Mouse (Mus musculus) intestine, embryonic 15.5 days (tissue): Measurements from ENCODE around the gene Rnf17. TPM values are rescaled to one million over a fixed set of nuclear protein-coding genes. Genes with fewer than 3 reads are reported as not detected.

Experiments used
- ATAC-seq: fragments of 200-750 bp; cut with Nextera tagmentation; 2 replicates; pipeline ENCODE4 v1.8.0; 2017; ENCODE audit warnings: moderate TSS enrichment, moderate library complexity
- H3K27ac ChIP-seq: fragments of 300-500 bp; sonication (generic); 2 replicates; pipeline ENCODE4 v1.5.1; 2015; ENCODE audit warnings: mild to moderate bottlenecking, inconsistent platforms
- H3K27me3 ChIP-seq: fragments of 300-500 bp; sonication (generic); replicated peaks from 2 replicates; pipeline ENCODE4 v1.6.1; 2015; ENCODE audit warnings: inconsistent platforms
- H3K36me3 ChIP-seq: fragments of 300-500 bp; sonication (generic); 2 replicates; pipeline ENCODE4 v1.6.1; 2015; ENCODE audit warnings: inconsistent platforms
- H3K4me1 ChIP-seq: fragments of 300-500 bp; sonication (generic); replicated peaks from 2 replicates; pipeline ENCODE4 v1.6.1; 2015; ENCODE audit warnings: inconsistent platforms
- H3K4me2 ChIP-seq: fragments of 300-500 bp; sonication (generic); replicated peaks from 2 replicates; pipeline ENCODE4 v1.6.1; 2015; ENCODE audit warnings: mild to moderate bottlenecking, inconsistent platforms
- H3K4me3 ChIP-seq: fragments of 300-500 bp; sonication (generic); replicated peaks from 2 replicates; pipeline ENCODE4 v1.5.1; 2015; ENCODE audit warnings: inconsistent platforms
- H3K9ac ChIP-seq: fragments of 300-500 bp; sonication (generic); 2 replicates; pipeline ENCODE4 v1.6.1; 2015; ENCODE audit warnings: inconsistent platforms
- H3K9me3 ChIP-seq: fragments of 300-500 bp; sonication (generic); 2 replicates; pipeline ENCODE4 v1.6.1; 2016; ENCODE audit warnings: inconsistent platforms
- WGBS: fragments of 180-500 bp; shearing (Covaris S2); methylation state at CpG from one replicate; pipeline ENCODE4 v1.1.7; 2015; 5-methylcytosine and 5-hydroxymethylcytosine counted together
- polyA plus RNA-seq: library from polyadenylated mRNA; unstranded; fragments of >200 nt; fragmentation: Nextera tagmentation; extraction: Ambion mirVana; gene quantifications from 2 replicates; pipeline ENCODE4 v1.2.1, GENCODE M21; 2015

The Rnf17 gene
- polyA plus RNA-seq, 1 experiment from 2014 or later = 1.7 TPM

DNA sequence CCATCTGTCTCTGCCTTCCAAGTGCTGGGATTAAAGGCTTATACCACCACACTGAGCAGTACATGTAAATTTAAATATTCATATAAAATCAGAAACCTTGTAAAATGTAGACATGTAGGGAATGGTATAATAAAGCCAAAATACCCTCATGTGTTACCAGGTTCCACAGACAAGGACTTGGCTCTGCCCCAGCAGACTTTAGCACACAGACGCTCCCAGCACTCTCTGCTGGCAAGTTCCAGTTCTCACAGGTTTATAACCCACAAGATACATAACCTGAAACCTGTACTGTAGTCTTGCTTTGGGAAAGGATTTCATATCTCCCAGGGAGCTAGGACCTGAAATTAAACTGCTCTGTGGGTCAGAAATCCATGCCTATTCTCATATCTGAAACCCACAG, 142.6 kb downstream of the Rnf17 start:
- Histone ChIP-seq H3K4me3 (no peak overlapping the region), H3K9me3 (no peaks in the 10 kb centered on the region), H3K27me3 (no peaks in the 10 kb centered on the region), H3K4me2 (no peak overlapping the region), H3K36me3 (no peaks in the 10 kb centered on the region), H3K4me1 (no peaks in the 10 kb centered on the region), H3K9ac (no peak overlapping the region), H3K27ac (no peak overlapping the region)
- no peak for ATAC-seq
- 81% methylated on average over 1 of the region's 1 CpGs for WGBS

DNA sequence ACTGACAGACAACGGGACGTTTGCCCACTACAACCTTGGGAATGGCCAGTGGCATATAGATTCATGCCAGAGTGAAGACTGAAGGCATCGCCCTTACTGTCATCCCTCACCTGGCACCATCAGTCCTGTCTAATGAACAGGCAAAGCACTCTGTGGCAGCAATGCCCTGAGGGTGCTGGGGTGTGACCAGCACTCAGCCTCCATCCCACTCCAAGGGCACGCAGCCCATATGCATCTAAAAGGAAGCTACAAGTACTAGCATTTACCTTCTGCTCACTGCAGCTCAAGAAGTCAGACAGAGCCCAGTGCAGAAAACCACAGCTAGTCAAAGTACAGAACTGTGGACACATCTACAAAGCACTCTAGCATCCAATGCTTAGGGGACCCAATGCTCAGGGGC, 143.1 kb downstream of the Rnf17 start:
- no peaks in the 10 kb centered on the region for H3K27me3 ChIP-seq
- no peak overlapping the region for H3K27ac ChIP-seq
- no peak overlapping the region for H3K4me2 ChIP-seq
- H3K9ac ChIP-seq = no peak overlapping the region
- whole genome bisulfite sequencing = 93% methylated on average over 4 of the region's 4 CpGs
- no peak for ATAC-seq
- H3K4me1 ChIP-seq = no peaks in the 10 kb centered on the region
- H3K9me3 ChIP-seq = no peaks in the 10 kb centered on the region
- no peak overlapping the region for H3K4me3 ChIP-seq
- H3K36me3 ChIP-seq = no peaks in the 10 kb centered on the region

DNA sequence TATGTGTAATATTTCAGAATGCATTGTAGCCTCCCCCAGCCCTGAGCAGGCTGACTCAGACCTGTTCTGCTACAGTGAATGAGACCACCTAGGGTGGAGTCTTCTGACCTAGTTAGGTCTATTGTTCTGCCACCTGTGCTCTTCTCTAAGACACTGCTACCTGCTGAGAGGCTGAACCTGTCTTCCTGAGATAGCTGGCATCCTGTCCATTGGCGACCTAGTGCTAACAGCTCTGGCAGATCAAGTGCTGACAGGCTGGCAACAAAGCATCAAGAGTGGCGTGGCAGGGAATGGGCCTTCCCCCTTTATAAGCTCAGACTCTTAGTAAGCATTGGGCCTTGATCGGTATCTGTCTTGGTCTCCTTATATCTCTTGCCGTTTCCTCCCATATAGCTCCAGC, 148.6 kb downstream of the Rnf17 start:
- WGBS = 92% methylated on average over 4 of the region's 4 CpGs

DNA sequence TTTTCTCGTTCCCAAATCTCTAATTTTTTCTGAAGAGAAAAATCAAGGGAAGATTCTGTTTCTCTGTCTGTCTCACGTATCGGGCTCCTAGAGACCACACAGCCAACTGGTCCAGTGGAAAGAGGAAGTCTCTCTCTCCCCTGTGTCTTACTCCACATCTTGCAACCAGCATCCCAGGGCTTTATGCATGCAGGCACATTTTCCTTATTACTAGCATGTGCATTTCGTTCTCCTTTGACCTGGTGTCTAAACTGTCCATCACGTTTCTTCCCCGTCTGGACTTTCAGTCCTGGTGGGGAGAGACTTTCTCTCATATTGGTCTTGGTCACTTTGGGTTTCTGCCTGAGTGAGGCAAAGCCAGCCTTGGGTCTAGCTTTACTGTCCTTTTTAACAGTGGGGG, 150.5 kb downstream of the Rnf17 start:
- Histone ChIP-seq H3K9me3 (no peaks in the 10 kb centered on the region), H3K27ac (no peak overlapping the region), H3K36me3 (0 out of 2 replicates have a peak, but pooled peaks cover 9% of the 10 kb centered on the region), H3K27me3 (no peaks in the 10 kb centered on the region), H3K4me2 (no peak overlapping the region), H3K4me3 (no peak overlapping the region), H3K4me1 (no peaks in the 10 kb centered on the region), H3K9ac (no peak overlapping the region)
- WGBS = 95% methylated on average over 6 of the region's 6 CpGs
- ATAC-seq = no peak

More for the DNA sequence above, 148.6 kb downstream of the Rnf17 start:
- H3K27ac ChIP-seq = no peak overlapping the region
- no peaks in the 10 kb centered on the region for H3K9me3 ChIP-seq
- H3K4me2 ChIP-seq = no peak overlapping the region
- no peak for ATAC-seq
- no peak overlapping the region for H3K9ac ChIP-seq
- H3K4me3 ChIP-seq = no peak overlapping the region
- H3K4me1 ChIP-seq = no peaks in the 10 kb centered on the region
- no peaks in the 10 kb centered on the region for H3K27me3 ChIP-seq
- 0 out of 2 replicates have a peak, but pooled peaks cover 7% of the 10 kb centered on the region for H3K36me3 ChIP-seq

DNA sequence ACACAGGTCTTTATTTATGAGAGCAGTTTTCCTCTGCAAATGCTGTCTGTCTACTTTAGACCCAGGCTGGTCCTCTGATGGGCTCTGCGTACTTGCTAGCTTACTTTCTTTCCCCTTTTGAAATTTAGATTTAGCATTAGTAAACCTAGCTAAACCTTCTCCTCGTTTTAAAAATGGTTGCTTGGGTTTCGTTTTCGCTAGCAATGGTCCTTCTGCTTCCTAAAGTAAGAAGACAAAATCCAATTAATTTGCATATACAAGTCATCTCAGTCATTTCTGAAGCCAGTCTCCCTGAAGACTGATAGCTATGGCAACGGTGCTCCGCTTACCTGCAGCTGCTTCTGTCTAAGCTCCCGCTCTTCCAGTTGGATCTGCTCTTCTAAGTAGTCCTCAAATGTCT, 150.9 kb downstream of the Rnf17 start:
- Histone ChIP-seq H3K4me3 (no peak overlapping the region), H3K4me2 (no peak overlapping the region), H3K9ac (no peak overlapping the region), H3K27me3 (no peaks in the 10 kb centered on the region), H3K36me3 (0 out of 2 replicates have a peak, but pooled peaks cover 9% of the 10 kb centered on the region), H3K4me1 (no peaks in the 10 kb centered on the region), H3K27ac (no peak overlapping the region), H3K9me3 (no peaks in the 10 kb centered on the region)
- ATAC-seq = no peak
- WGBS = 94% methylated on average over 7 of the region's 7 CpGs

DNA sequence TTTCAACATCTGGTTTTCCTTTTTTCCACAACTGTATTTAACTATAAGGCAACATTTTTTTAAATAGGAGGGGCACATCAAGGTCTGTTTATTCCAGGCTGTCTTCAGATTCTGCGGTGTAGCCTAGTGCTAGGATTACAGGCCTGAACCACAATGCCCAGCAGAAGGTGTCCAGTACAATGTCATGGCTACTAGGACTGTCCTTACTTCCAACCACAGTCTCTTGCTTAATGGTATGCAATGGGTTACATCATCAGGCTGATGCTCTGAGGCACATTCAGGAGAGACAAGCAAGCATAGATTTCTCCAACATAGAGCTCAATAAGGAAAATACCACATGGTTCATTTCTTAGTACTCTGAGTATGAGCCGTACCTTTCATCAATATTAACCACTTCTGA, 152.3 kb downstream of the Rnf17 start:
- Histone ChIP-seq H3K27ac (no peak overlapping the region), H3K4me3 (no peak overlapping the region), H3K4me1 (no peaks in the 10 kb centered on the region), H3K27me3 (no peaks in the 10 kb centered on the region), H3K4me2 (no peak overlapping the region), H3K36me3 (0 out of 2 replicates have a peak, but pooled peaks cover 9% of the 10 kb centered on the region), H3K9me3 (no peaks in the 10 kb centered on the region), H3K9ac (no peak overlapping the region)
- WGBS = 95% methylated on average over 2 of the region's 2 CpGs
- no peak for ATAC-seq

DNA sequence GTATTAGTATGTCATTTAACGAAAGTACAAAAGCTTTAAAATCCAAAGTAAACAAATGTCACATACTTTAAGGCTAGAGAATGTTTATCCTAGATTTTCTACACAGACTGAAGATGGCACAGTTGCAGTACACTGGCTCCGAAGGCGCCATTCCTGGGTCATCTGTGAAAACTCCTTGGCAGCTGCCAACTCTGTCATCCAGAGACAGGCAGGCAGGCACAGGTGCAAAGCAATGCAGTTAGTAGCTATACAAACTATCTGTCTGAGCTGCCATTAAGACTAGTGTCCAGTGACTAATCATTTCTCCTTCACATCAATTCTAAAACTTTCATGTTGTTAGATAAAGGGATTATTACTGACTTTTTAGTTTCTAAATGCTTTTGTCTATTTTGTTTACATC, 156.8 kb downstream of the Rnf17 start:
- ATAC-seq = no peak
- 0 out of 2 replicates have a peak, but pooled peaks cover 3% of the 10 kb centered on the region for H3K36me3 ChIP-seq
- H3K9me3 ChIP-seq = no peaks in the 10 kb centered on the region
- H3K4me1 ChIP-seq = no peaks in the 10 kb centered on the region
- no peak overlapping the region for H3K4me2 ChIP-seq
- H3K27me3 ChIP-seq = no peaks in the 10 kb centered on the region
- no peak overlapping the region for H3K9ac ChIP-seq
- H3K27ac ChIP-seq = no peak overlapping the region
- H3K4me3 ChIP-seq = no peak overlapping the region
- 80% methylated on average over 3 of the region's 3 CpGs for WGBS

DNA sequence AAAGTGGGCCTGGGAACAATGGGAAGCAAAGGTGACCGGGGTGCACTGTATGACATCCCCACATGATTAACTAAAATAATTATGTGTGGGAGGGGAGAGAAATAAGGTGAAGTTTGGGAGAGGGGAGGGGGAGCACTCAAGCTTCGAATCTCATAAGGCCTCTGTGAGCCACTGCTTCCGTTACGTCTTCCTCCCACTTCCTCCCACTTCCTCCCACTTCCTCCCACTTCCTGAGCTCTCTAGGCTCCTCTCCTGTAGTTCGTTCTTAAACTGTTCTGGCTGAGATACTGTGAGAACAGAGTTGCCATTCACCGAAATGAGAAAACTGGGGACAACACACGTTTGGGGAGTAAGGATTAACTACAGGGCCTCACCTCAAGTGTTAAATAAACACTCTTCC, 165.1 kb downstream of the Rnf17 start:
- Histone ChIP-seq H3K27ac (no peak overlapping the region), H3K4me3 (no peak overlapping the region), H3K27me3 (no peaks in the 10 kb centered on the region), H3K4me1 (no peaks in the 10 kb centered on the region), H3K9me3 (no peaks in the 10 kb centered on the region), H3K9ac (no peak overlapping the region), H3K4me2 (no peak overlapping the region), H3K36me3 (no peaks in the 10 kb centered on the region)
- whole genome bisulfite sequencing = 65% methylated on average over 7 of the region's 7 CpGs
- ATAC-seq = no peak

DNA sequence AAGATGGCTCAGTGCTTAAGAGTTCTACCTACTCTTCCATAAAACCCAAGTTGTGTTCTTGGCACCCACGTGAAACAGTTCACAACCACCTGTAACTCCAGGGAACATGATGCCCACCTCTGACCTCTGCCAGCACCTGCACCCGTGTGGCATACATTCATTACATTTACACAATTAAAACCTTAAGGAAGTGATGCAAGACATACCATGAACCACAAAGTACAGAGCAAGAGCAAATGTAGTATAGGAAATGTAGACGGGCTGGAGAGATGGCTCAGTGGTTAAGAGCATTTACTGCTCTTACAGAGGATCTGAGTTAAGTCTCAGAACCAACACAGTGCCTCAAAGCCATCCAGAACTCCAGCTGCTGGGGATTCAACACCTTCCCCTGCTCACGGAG, 166.7 kb downstream of the Rnf17 start:
- no peak overlapping the region for H3K4me2 ChIP-seq
- no peaks in the 10 kb centered on the region for H3K27me3 ChIP-seq
- no peak overlapping the region for H3K4me3 ChIP-seq
- no peak overlapping the region for H3K9ac ChIP-seq
- no peak for ATAC-seq
- no peaks in the 10 kb centered on the region for H3K36me3 ChIP-seq
- H3K27ac ChIP-seq = no peak overlapping the region
- WGBS = 85% methylated on average over 4 of the region's 4 CpGs
- H3K9me3 ChIP-seq = no peaks in the 10 kb centered on the region
- H3K4me1 ChIP-seq = no peaks in the 10 kb centered on the region

DNA sequence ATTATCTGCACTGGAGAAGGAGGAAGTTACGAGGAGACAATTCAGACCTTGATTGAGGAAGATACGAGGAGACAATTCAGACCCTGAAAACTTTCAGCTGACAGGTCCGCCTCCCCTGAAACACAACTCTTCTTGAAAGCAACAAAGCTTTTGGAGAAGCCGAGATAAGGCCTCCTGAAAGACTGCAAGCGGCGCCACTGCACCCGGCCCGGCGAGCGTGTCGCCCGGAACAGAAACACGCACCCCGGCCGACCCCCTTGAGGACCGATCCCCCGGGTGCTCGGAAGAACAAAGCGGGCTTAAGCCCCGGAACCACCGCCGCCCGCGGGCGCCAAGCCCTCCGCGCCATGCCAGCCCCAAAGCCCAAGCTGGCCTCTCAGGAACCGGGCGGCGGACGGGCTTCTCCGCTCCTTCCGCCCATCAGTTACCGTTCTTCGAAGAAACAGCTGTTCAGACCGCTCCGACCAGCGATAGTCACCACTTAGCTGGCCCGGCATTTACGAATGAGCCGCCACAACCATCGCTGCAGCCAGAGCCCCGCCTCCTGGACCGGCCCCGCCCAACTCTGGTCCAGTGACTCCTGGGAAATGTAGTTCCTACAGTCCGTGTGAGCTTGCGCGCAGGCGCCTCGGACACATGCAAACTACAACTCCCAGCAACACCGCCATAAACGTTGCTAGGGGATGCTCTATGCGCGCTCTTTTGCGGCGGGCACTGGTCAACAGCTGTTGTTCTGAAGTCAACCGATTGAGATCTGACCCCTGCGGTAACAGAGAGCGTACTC, 169.1 kb downstream of the Rnf17 start:
- Histone ChIP-seq H3K9me3 (no peaks in the 10 kb centered on the region), H3K4me3 (peak overlapping the region; percentile 90), H3K4me2 (peak overlapping the region; percentile 78), H3K27me3 (no peaks in the 10 kb centered on the region), H3K27ac (peak overlapping the region; percentile 61), H3K9ac (peak overlapping the region; percentile 72), H3K36me3 (no peaks in the 10 kb centered on the region), H3K4me1 (no peaks in the 10 kb centered on the region)
- WGBS = under 1% methylated on average over 59 of the region's 59 CpGs
- peak; percentile 98 for ATAC-seq

DNA sequence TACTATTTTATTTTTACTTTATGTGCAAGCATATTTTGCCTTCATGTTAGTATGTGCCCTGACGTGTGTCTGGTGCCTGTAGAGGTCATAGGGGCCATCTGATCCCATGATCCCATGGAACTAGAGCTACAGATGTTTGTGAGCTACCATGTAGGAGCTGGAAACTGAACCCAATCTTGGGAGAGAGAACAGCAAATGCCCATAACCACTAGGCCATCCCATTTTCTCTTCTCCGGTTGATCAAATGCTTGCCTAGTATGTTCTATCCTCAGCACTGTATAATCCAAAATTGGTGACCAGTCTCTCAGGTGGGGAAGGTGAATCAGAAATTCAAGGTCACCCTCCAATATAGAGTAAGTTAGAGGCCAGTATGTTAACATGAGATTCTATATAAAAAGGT, 170.2 kb downstream of the Rnf17 start:
- no peak for ATAC-seq
- H3K4me1 ChIP-seq = no peaks in the 10 kb centered on the region
- H3K27me3 ChIP-seq = no peaks in the 10 kb centered on the region
- H3K27ac ChIP-seq = no peak overlapping the region
- no peaks in the 10 kb centered on the region for H3K9me3 ChIP-seq
- no peak overlapping the region for H3K9ac ChIP-seq
- no peaks in the 10 kb centered on the region for H3K36me3 ChIP-seq
- no peak overlapping the region for H3K4me3 ChIP-seq
- 77% methylated on average over 2 of the region's 2 CpGs for WGBS
- no peak overlapping the region for H3K4me2 ChIP-seq
